Mouse (Mus musculus) bone marrow macrophage, adult 2 months (primary cell): Measurements from ENCODE around the gene Kynu.

Experiments
- CTCF ChIP-seq: IDR thresholded peaks from 2 replicates; pipeline ENCODE4 v1.5.1; 2012; ENCODE audit warnings: low read depth, mild to moderate bottlenecking, low read length, moderate library complexity
- POLR2A ChIP-seq: IDR thresholded peaks from 2 replicates; pipeline ENCODE4 v1.6.1; 2012; ENCODE audit warnings: mild to moderate bottlenecking, low read depth, low read length, borderline replicate concordance

DNA sequence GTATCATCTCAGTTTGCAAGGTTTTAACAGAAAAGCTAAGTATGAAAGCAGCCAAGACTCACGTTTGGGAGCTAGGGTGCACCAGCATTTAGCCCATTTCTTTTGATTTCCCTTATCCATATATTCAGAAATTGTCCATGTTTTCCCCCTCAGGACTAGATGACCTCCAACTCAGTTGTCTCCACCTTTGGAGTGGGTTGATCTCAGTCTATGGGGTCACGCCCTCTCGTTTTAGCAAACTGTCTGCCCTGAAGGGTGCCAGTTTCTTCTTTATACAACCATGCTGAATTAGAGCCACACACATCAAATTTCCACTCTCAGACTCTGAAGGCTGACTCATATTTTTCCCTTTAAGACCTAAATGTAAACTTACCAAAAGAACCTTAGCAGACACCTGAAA, 119.0 kb downstream of the Kynu start:
- TF ChIP-seq CTCF: no peak
- TF ChIP-seq POLR2A: no peak
